Mouse (Mus musculus): ENCODE measurements at regions not wholly inside any gene's neighbourhood (a gene's known extent, or its start where the extent isn't known, plus 50 kb on each side); places are given as distances from the start of the nearest gene placed in this dataset.

- H3K79me2 ChIP-seq (ENCODE audit: control insufficient read depth, insufficient read depth, low read length), result no peaks in the 10 kb centered on the region
- no peak overlapping the region for H3K4me3 ChIP-seq (ENCODE audit: insufficient read depth, low read depth, low read length)
- H3K4me1 ChIP-seq (ENCODE audit: control insufficient read depth, insufficient read depth, low read length), result no peaks in the 10 kb centered on the region
- TF ChIP-seq CTCF (IDR thresholded peaks at IDR 0.05; ENCODE audit: low read depth, low read length) (no peak), POLR2A (IDR thresholded peaks at IDR 0.05; ENCODE audit: extremely low read depth, insufficient read depth, low read length) (no peak)
- no peak for DNase-seq (ENCODE audit: extremely low read depth, low read depth, low spot score)
- no peaks in the 10 kb centered on the region for H3K36me3 ChIP-seq (ENCODE audit: control insufficient read depth, insufficient read depth, low read length)
- H3K9ac ChIP-seq (ENCODE audit: low read depth, low read length), result no peak overlapping the region
- H3K27ac ChIP-seq (replicated peaks; ENCODE audit: insufficient read depth, low read depth, low read length), result no peak overlapping the region
- H3K27me3 ChIP-seq (ENCODE audit: control insufficient read depth, insufficient read depth, low read length), result no peaks in the 10 kb centered on the region
- 80% methylated on average over 6 of the region's 6 CpGs for WGBS
Observed at GRCm38 (mm10) chr4:58658206-58658605, 104.5 kb upstream of the Lpar1 start.

GRCm38 (mm10) chr4:58647761-58648295 is 94.1 kb upstream of the Lpar1 start:
- Histone ChIP-seq H3K36me3 (ENCODE audit: control insufficient read depth, insufficient read depth, low read length) (no peaks in the 10 kb centered on the region), H3K4me1 (ENCODE audit: control insufficient read depth, insufficient read depth, low read length) (no peaks in the 10 kb centered on the region), H3K79me2 (ENCODE audit: control insufficient read depth, insufficient read depth, low read length) (no peaks in the 10 kb centered on the region), H3K9ac (ENCODE audit: low read depth, low read length) (no peak overlapping the region), H3K27ac (replicated peaks; ENCODE audit: insufficient read depth, low read depth, low read length) (no peak overlapping the region), H3K27me3 (ENCODE audit: control insufficient read depth, insufficient read depth, low read length) (no peaks in the 10 kb centered on the region), H3K4me3 (ENCODE audit: insufficient read depth, low read depth, low read length) (no peak overlapping the region)
- 54% methylated on average over 2 of the region's 2 CpGs for WGBS
- DNase-seq (ENCODE audit: extremely low read depth, low read depth, low spot score), result no peak
- TF ChIP-seq CTCF (IDR thresholded peaks at IDR 0.05; ENCODE audit: low read depth, low read length), result no peak
- TF ChIP-seq POLR2A (IDR thresholded peaks at IDR 0.05; ENCODE audit: extremely low read depth, insufficient read depth, low read length), result no peak

- no peak for TF ChIP-seq POLR2A (IDR thresholded peaks at IDR 0.05; ENCODE audit: extremely low read depth, insufficient read depth, low read length)
- no peak for TF ChIP-seq CTCF (IDR thresholded peaks at IDR 0.05; ENCODE audit: low read depth, low read length)
- H3K27ac ChIP-seq (replicated peaks; ENCODE audit: insufficient read depth, low read depth, low read length), result no peak overlapping the region
- 97% methylated on average over 6 of the region's 6 CpGs for WGBS
- H3K4me3 ChIP-seq (ENCODE audit: insufficient read depth, low read depth, low read length), result no peak overlapping the region
- no peaks in the 10 kb centered on the region for H3K27me3 ChIP-seq (ENCODE audit: control insufficient read depth, insufficient read depth, low read length)
- no peak overlapping the region for H3K9ac ChIP-seq (ENCODE audit: low read depth, low read length)
- no peak for DNase-seq (ENCODE audit: extremely low read depth, low read depth, low spot score)
- H3K4me1 ChIP-seq (ENCODE audit: control insufficient read depth, insufficient read depth, low read length), result no peaks in the 10 kb centered on the region
- H3K36me3 ChIP-seq (ENCODE audit: control insufficient read depth, insufficient read depth, low read length), result no peaks in the 10 kb centered on the region
- H3K79me2 ChIP-seq (ENCODE audit: control insufficient read depth, insufficient read depth, low read length), result no peaks in the 10 kb centered on the region
Observed at GRCm38 (mm10) chr4:58646821-58647220, 93.1 kb upstream of the Lpar1 start.

GRCm38 (mm10) chr4:58643371-58643770 is 89.7 kb upstream of the Lpar1 start:
- WGBS, result 62% methylated on average over 4 of the region's 4 CpGs
- no peaks in the 10 kb centered on the region for H3K27me3 ChIP-seq (ENCODE audit: control insufficient read depth, insufficient read depth, low read length)

GRCm38 (mm10) chr4:58642236-58642635 is 88.5 kb upstream of the Lpar1 start:
- Histone ChIP-seq H3K27ac (replicated peaks; ENCODE audit: insufficient read depth, low read depth, low read length) (no peak overlapping the region), H3K4me1 (ENCODE audit: control insufficient read depth, insufficient read depth, low read length) (no peaks in the 10 kb centered on the region), H3K79me2 (ENCODE audit: control insufficient read depth, insufficient read depth, low read length) (no peaks in the 10 kb centered on the region), H3K4me3 (ENCODE audit: insufficient read depth, low read depth, low read length) (no peak overlapping the region), H3K27me3 (ENCODE audit: control insufficient read depth, insufficient read depth, low read length) (no peaks in the 10 kb centered on the region), H3K36me3 (ENCODE audit: control insufficient read depth, insufficient read depth, low read length) (no peaks in the 10 kb centered on the region), H3K9ac (ENCODE audit: low read depth, low read length) (no peak overlapping the region)
- 88% methylated on average over 10 of the region's 10 CpGs for WGBS
- no peak for TF ChIP-seq POLR2A (IDR thresholded peaks at IDR 0.05; ENCODE audit: extremely low read depth, insufficient read depth, low read length)
- no peak for TF ChIP-seq CTCF (IDR thresholded peaks at IDR 0.05; ENCODE audit: low read depth, low read length)
- DNase-seq (ENCODE audit: extremely low read depth, low read depth, low spot score), result no peak

More at GRCm38 (mm10) chr4:58643371-58643770, 89.7 kb upstream of the Lpar1 start:
- Histone ChIP-seq H3K4me1 (ENCODE audit: control insufficient read depth, insufficient read depth, low read length) (no peaks in the 10 kb centered on the region), H3K36me3 (ENCODE audit: control insufficient read depth, insufficient read depth, low read length) (no peaks in the 10 kb centered on the region), H3K4me3 (ENCODE audit: insufficient read depth, low read depth, low read length) (no peak overlapping the region), H3K9ac (ENCODE audit: low read depth, low read length) (no peak overlapping the region), H3K27ac (replicated peaks; ENCODE audit: insufficient read depth, low read depth, low read length) (no peak overlapping the region), H3K79me2 (ENCODE audit: control insufficient read depth, insufficient read depth, low read length) (no peaks in the 10 kb centered on the region)
- no peak for TF ChIP-seq POLR2A (IDR thresholded peaks at IDR 0.05; ENCODE audit: extremely low read depth, insufficient read depth, low read length)
- no peak for TF ChIP-seq CTCF (IDR thresholded peaks at IDR 0.05; ENCODE audit: low read depth, low read length)
- DNase-seq (ENCODE audit: extremely low read depth, low read depth, low spot score), result no peak

GRCm38 (mm10) chr4:58632696-58633095 is 79.0 kb upstream of the Lpar1 start:
- Histone ChIP-seq H3K4me1 (ENCODE audit: control insufficient read depth, insufficient read depth, low read length) (no peaks in the 10 kb centered on the region), H3K27me3 (ENCODE audit: control insufficient read depth, insufficient read depth, low read length) (no peaks in the 10 kb centered on the region), H3K9ac (ENCODE audit: low read depth, low read length) (no peak overlapping the region), H3K79me2 (ENCODE audit: control insufficient read depth, insufficient read depth, low read length) (no peaks in the 10 kb centered on the region), H3K27ac (replicated peaks; ENCODE audit: insufficient read depth, low read depth, low read length) (no peak overlapping the region), H3K36me3 (ENCODE audit: control insufficient read depth, insufficient read depth, low read length) (no peaks in the 10 kb centered on the region), H3K4me3 (ENCODE audit: insufficient read depth, low read depth, low read length) (no peak overlapping the region)
- 89% methylated on average over 1 of the region's 1 CpGs for WGBS
- no peak for DNase-seq (ENCODE audit: extremely low read depth, low read depth, low spot score)
- no peak for TF ChIP-seq CTCF (IDR thresholded peaks at IDR 0.05; ENCODE audit: low read depth, low read length)

Measured in liver, adult 2 months (tissue).